Mouse (Mus musculus): ENCODE measurements around the gene Slc17a7.

DNA sequence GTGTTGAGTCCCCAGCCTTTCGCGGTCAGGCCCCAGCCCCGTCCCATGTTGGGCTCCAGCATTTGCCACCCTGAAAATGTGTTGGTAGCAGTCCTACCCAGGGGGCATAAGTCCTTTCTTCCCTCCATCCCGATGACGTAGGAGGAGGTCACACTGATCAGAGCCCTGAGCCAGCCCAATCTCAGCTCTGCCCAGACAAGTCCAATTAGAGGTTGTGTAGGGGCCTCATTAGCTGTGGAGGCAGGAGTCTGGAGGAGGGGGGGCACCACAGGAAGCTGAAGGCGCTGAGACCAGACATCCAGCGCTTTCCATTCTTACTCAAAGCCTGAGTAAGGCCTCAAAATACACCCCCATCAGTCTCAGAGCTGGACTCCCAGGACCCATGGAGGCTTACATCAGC lies 22.2 kb downstream of the Slc17a7 start:
- TF ChIP-seq CTCF (IDR thresholded peaks at IDR 0.05; ENCODE audit: borderline replicate concordance, insufficient read depth, low read length) (no peak), POLR2A (IDR thresholded peaks at IDR 0.05; ENCODE audit: low read depth, low read length) (no peak)
